Mouse (Mus musculus) neural tube, embryonic 14.5 days (tissue): ENCODE measurements at regions not wholly inside any gene's neighbourhood (a gene's known extent, or its start where the extent isn't known, plus 50 kb on each side); places are given as distances from the start of the nearest gene placed in this dataset.

Source experiments
- ATAC-seq: fragments of 200-750 bp; cut with Nextera tagmentation; 2 replicates; pipeline ENCODE4 v1.8.0; 2017; ENCODE audit warnings: low read depth, mild to moderate bottlenecking, moderate TSS enrichment, moderate library complexity
- H3K27ac ChIP-seq: fragments of 300-500 bp; sonication (generic); 2 replicates; pipeline ENCODE4 v1.5.1; 2014; ENCODE audit warnings: low read depth, mild to moderate bottlenecking, control low read depth, low read length, moderate library complexity, mixed read lengths
- H3K27me3 ChIP-seq: fragments of 300-500 bp; sonication (generic); 2 replicates; pipeline ENCODE4 v1.6.1; 2014; ENCODE audit warnings: low read length; ENCODE audit not compliant: control insufficient read depth, insufficient read depth
- H3K36me3 ChIP-seq: fragments of 300-500 bp; sonication (generic); 2 replicates; pipeline ENCODE4 v1.6.1; 2014; ENCODE audit warnings: low read length, mixed read lengths; ENCODE audit not compliant: control insufficient read depth, insufficient read depth
- H3K4me1 ChIP-seq: fragments of 300-500 bp; sonication (generic); 2 replicates; pipeline ENCODE4 v1.6.1; 2014; ENCODE audit warnings: low read length; ENCODE audit not compliant: control insufficient read depth, insufficient read depth
- H3K4me2 ChIP-seq: fragments of 300-500 bp; sonication (generic); 2 replicates; pipeline ENCODE4 v1.6.1; 2014; ENCODE audit warnings: mild to moderate bottlenecking, low read depth, low read length, control low read depth
- H3K4me3 ChIP-seq: fragments of 300-500 bp; sonication (generic); 2 replicates; pipeline ENCODE4 v1.5.1; 2014; ENCODE audit warnings: low read depth, low read length, control low read depth, mixed read lengths
- H3K9ac ChIP-seq: fragments of 300-500 bp; sonication (generic); replicated peaks from 2 replicates; pipeline ENCODE4 v1.6.1; 2014; ENCODE audit warnings: low read depth, mild to moderate bottlenecking, control low read depth, low read length, mixed read lengths
- H3K9me3 ChIP-seq: fragments of 300-500 bp; sonication (generic); 2 replicates; pipeline ENCODE4 v1.6.1; 2016; ENCODE audit warnings: low read length; ENCODE audit not compliant: control insufficient read depth
- WGBS: fragments of 180-500 bp; shearing (Covaris S2); extraction: QIAGEN DNeasy Blood & Tissue Kit; methylation state at CpG from one replicate; pipeline ENCODE4 v1.1.7; 2014; 5-methylcytosine and 5-hydroxymethylcytosine counted together

- Histone ChIP-seq H3K36me3 (no peaks in the 10 kb centered on the region), H3K27me3 (no peaks in the 10 kb centered on the region), H3K4me3 (no peak overlapping the region), H3K4me1 (no peaks in the 10 kb centered on the region), H3K9me3 (no peaks in the 10 kb centered on the region), H3K27ac (no peak overlapping the region), H3K9ac (no peak overlapping the region), H3K4me2 (no peak overlapping the region)
- 47% methylated on average over 7 of the region's 7 CpGs for WGBS
- ATAC-seq: no peak
These were observed 759.6 kb upstream of the Pou3f3 start for GRCm38 (mm10) chr1:41935912-41936478.

- H3K9ac ChIP-seq: no peak overlapping the region
- no peak overlapping the region for H3K4me3 ChIP-seq
- no peaks in the 10 kb centered on the region for H3K36me3 ChIP-seq
- no peaks in the 10 kb centered on the region for H3K4me1 ChIP-seq
- ATAC-seq: no peak
- no peaks in the 10 kb centered on the region for H3K9me3 ChIP-seq
- H3K4me2 ChIP-seq: no peak overlapping the region
- no peak overlapping the region for H3K27ac ChIP-seq
- WGBS: 69% methylated on average over 2 of the region's 2 CpGs
- no peaks in the 10 kb centered on the region for H3K27me3 ChIP-seq
These were observed 734.6 kb upstream of the Pou3f3 start for GRCm38 (mm10) chr1:41960982-41961381.

GRCm38 (mm10) chr1:41981545-41981944 lies 714.0 kb upstream of the Pou3f3 start:
- H3K4me3 ChIP-seq: no peak overlapping the region
- no peak overlapping the region for H3K9ac ChIP-seq
- no peaks in the 10 kb centered on the region for H3K36me3 ChIP-seq
- no peaks in the 10 kb centered on the region for H3K4me1 ChIP-seq
- no peak for ATAC-seq
- no peak overlapping the region for H3K27ac ChIP-seq
- WGBS: 74% methylated on average over 5 of the region's 5 CpGs
- no peaks in the 10 kb centered on the region for H3K9me3 ChIP-seq
- no peaks in the 10 kb centered on the region for H3K27me3 ChIP-seq
- no peak overlapping the region for H3K4me2 ChIP-seq

GRCm38 (mm10) chr1:42006235-42006634 lies 689.3 kb upstream of the Pou3f3 start:
- Histone ChIP-seq H3K4me1 (no peaks in the 10 kb centered on the region), H3K9me3 (no peaks in the 10 kb centered on the region), H3K4me2 (no peak overlapping the region), H3K27ac (no peak overlapping the region), H3K4me3 (no peak overlapping the region), H3K36me3 (no peaks in the 10 kb centered on the region), H3K9ac (no peak overlapping the region), H3K27me3 (no peaks in the 10 kb centered on the region)
- WGBS: 79% methylated on average over 6 of the region's 6 CpGs
- ATAC-seq: no peak

- WGBS: 93% methylated on average over 3 of the region's 3 CpGs
- Histone ChIP-seq H3K9me3 (no peaks in the 10 kb centered on the region), H3K4me1 (no peaks in the 10 kb centered on the region), H3K36me3 (no peaks in the 10 kb centered on the region), H3K27ac (no peak overlapping the region), H3K4me2 (no peak overlapping the region), H3K4me3 (no peak overlapping the region), H3K9ac (no peak overlapping the region), H3K27me3 (no peaks in the 10 kb centered on the region)
- no peak for ATAC-seq
These were observed 687.5 kb upstream of the Pou3f3 start for GRCm38 (mm10) chr1:42008046-42008445.

GRCm38 (mm10) chr1:42012911-42013310 lies 682.7 kb upstream of the Pou3f3 start:
- no peaks in the 10 kb centered on the region for H3K9me3 ChIP-seq

GRCm38 (mm10) chr1:42018966-42019365 lies 676.6 kb upstream of the Pou3f3 start:
- no peak for ATAC-seq
- no peaks in the 10 kb centered on the region for H3K27me3 ChIP-seq

More at GRCm38 (mm10) chr1:42012911-42013310, 682.7 kb upstream of the Pou3f3 start:
- Histone ChIP-seq H3K27ac (no peak overlapping the region), H3K4me3 (no peak overlapping the region), H3K4me1 (no peaks in the 10 kb centered on the region), H3K36me3 (no peaks in the 10 kb centered on the region), H3K27me3 (no peaks in the 10 kb centered on the region), H3K4me2 (no peak overlapping the region), H3K9ac (no peak overlapping the region)
- WGBS: 79% methylated on average over 3 of the region's 3 CpGs
- ATAC-seq: no peak

GRCm38 (mm10) chr1:42025781-42026180 lies 669.8 kb upstream of the Pou3f3 start:
- no peak overlapping the region for H3K9ac ChIP-seq
- no peaks in the 10 kb centered on the region for H3K36me3 ChIP-seq
- no peaks in the 10 kb centered on the region for H3K9me3 ChIP-seq
- H3K4me2 ChIP-seq: no peak overlapping the region
- H3K27me3 ChIP-seq: no peaks in the 10 kb centered on the region
- H3K27ac ChIP-seq: no peak overlapping the region
- no peak overlapping the region for H3K4me3 ChIP-seq
- ATAC-seq: no peak
- no peaks in the 10 kb centered on the region for H3K4me1 ChIP-seq
- WGBS: 87% methylated on average over 6 of the region's 6 CpGs

More at GRCm38 (mm10) chr1:42018966-42019365, 676.6 kb upstream of the Pou3f3 start:
- Histone ChIP-seq H3K4me1 (no peaks in the 10 kb centered on the region), H3K36me3 (no peaks in the 10 kb centered on the region), H3K9me3 (no peaks in the 10 kb centered on the region), H3K4me2 (no peak overlapping the region), H3K27ac (no peak overlapping the region), H3K4me3 (no peak overlapping the region), H3K9ac (no peak overlapping the region)
- 31% methylated on average over 2 of the region's 2 CpGs for WGBS

GRCm38 (mm10) chr1:42026423-42026822 lies 669.1 kb upstream of the Pou3f3 start:
- no peak for ATAC-seq
- no peak overlapping the region for H3K27ac ChIP-seq

More at GRCm38 (mm10) chr1:42026423-42026822, 669.1 kb upstream of the Pou3f3 start:
- 56% methylated on average over 5 of the region's 5 CpGs for WGBS
- H3K36me3 ChIP-seq: no peaks in the 10 kb centered on the region
- H3K4me2 ChIP-seq: no peak overlapping the region
- no peak overlapping the region for H3K4me3 ChIP-seq
- H3K4me1 ChIP-seq: no peaks in the 10 kb centered on the region
- H3K27me3 ChIP-seq: no peaks in the 10 kb centered on the region
- H3K9ac ChIP-seq: no peak overlapping the region
- no peaks in the 10 kb centered on the region for H3K9me3 ChIP-seq
